Mouse (Mus musculus) erythroblast, embryonic 14.5 days (primary cell): Measurements from ENCODE around the gene Myoc. TPM values are rescaled to one million over a fixed set of nuclear protein-coding genes. Genes with fewer than 3 reads are reported as not detected.

Experiments
- H3K27me3 ChIP-seq: 2 replicates; pipeline ENCODE4 v1.6.1; 2012; ENCODE audit warnings: inconsistent platforms; ENCODE audit not compliant: control insufficient read depth
- H3K36me3 ChIP-seq: 2 replicates; pipeline ENCODE4 v1.6.1; 2012; ENCODE audit warnings: mild to moderate bottlenecking, inconsistent platforms; ENCODE audit not compliant: control insufficient read depth
- H3K4me1 ChIP-seq: 2 replicates; pipeline ENCODE4 v1.6.1; 2012; ENCODE audit warnings: inconsistent platforms; ENCODE audit not compliant: control insufficient read depth
- H3K4me3 ChIP-seq: replicated peaks from 2 replicates; pipeline ENCODE3; 2012; ENCODE audit warnings: moderate library complexity, mild to moderate bottlenecking, inconsistent platforms
- H3K9me3 ChIP-seq: 2 replicates; pipeline ENCODE4 v1.6.1; 2012; ENCODE audit warnings: low read length, inconsistent platforms, mixed read lengths; ENCODE audit not compliant: control insufficient read depth
- GATA1 ChIP-seq: IDR thresholded peaks from 2 replicates; pipeline ENCODE4 v1.6.1; 2012; ENCODE audit warnings: low read length, inconsistent platforms, mixed read lengths
- TAL1 ChIP-seq: IDR thresholded peaks from 3 replicates; pipeline ENCODE4 v1.6.1; 2012; ENCODE audit warnings: low read length, inconsistent platforms, mixed read lengths
- polyA plus RNA-seq: library from polyadenylated mRNA; stranded (reverse); fragments of >175 nt; gene quantifications from 2 replicates; pipeline ENCODE4 v1.2.3, GENCODE M21; 2012

Myoc gene
- polyA plus RNA-seq, 1 experiment, result not detected

DNA sequence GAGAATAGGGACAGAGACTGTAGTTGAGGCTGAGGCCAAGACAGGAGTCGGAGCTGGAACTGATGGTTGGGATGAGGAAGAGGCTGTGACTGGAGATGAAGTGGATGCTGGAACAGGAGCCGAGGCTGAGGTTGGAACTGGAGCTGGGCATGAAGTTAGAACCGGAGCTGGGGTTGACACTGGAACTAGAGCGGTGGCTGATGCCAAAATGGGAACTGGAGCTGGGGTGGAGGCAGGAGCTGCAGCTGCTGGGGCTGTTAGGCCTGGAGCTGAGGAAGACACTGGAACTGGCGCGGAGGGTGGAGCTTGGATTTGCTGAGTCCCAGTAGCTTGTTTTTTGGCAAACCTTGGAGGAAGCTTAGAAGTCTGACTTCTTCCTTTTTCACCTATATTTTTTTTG lies 58.9 kb downstream of the Myoc start:
- TF ChIP-seq TAL1, result no peak
- no peak for TF ChIP-seq GATA1
- Histone ChIP-seq H3K27me3 (no peaks in the 10 kb centered on the region), H3K9me3 (no peaks in the 10 kb centered on the region), H3K4me1 (no peaks in the 10 kb centered on the region), H3K4me3 (no peak overlapping the region), H3K36me3 (peaks cover 99% of the 10 kb centered on the region)

Other genes with a start within 250 kb of the Myoc start
- gene Dnm3, start 161.1 kb upstream of the Myoc start, polyA plus RNA-seq, result 0.01 TPM in 1 of 2 replicates, not detected in the other
- 0.12 and 0.25 TPM in 2 replicates for gene Mettl13, start 90.6 kb upstream of the Myoc start, polyA plus RNA-seq
- 0.03 and 0.04 TPM in 2 replicates for gene Vamp4, start 68.6 kb upstream of the Myoc start, polyA plus RNA-seq
- gene Myocos, start 19.1 kb downstream of the Myoc start, polyA plus RNA-seq, result not detected in 2 replicates
- gene Prrc2c, start 101.4 kb downstream of the Myoc start, polyA plus RNA-seq, result 0.41 and 0.66 TPM in 2 replicates
- gene Fmo4, start 174.8 kb downstream of the Myoc start, polyA plus RNA-seq, result not detected in 2 replicates
- not detected in 2 replicates for gene Fmo1, start 227.5 kb downstream of the Myoc start, polyA plus RNA-seq